Mouse (Mus musculus): ENCODE data around the gene Ptprb. TPM values are rescaled to one million over a fixed set of nuclear protein-coding genes. Genes with fewer than 3 reads are reported as not detected.

The Ptprb gene
- total and polyA plus RNA-seq, 3 experiments = not detected

GRCm38 (mm10) chr10:116335328-116335727 lies 60.0 kb downstream of the Ptprb start:
- Histone ChIP-seq H3K27me3 (ENCODE audit: control insufficient read depth in 1 of 2, insufficient read depth in 2 of 2, low read length in 2 of 2) (no peaks in the 10 kb centered on the region), H3K9ac (ENCODE audit: control insufficient read depth, low read depth, low read length, poor library complexity, severe bottlenecking) (no peak overlapping the region), H3K4me3 (ENCODE audit: control insufficient read depth in 1 of 2, insufficient read depth in 1 of 2, low read depth in 2 of 2, low read length in 2 of 2) (no peak overlapping the region), H3K36me3 (ENCODE audit: control insufficient read depth in 1 of 2, insufficient read depth in 2 of 2, low read length in 2 of 2) (peaks cover 0 to 3% of the 10 kb centered on the region in 2 experiments; a peak in 1 of 4 replicates), H3K27ac (ENCODE audit: control insufficient read depth, low read depth, low read length) (no peak overlapping the region), H3K4me1 (ENCODE audit: control insufficient read depth in 1 of 2, insufficient read depth in 2 of 2, low read length in 2 of 2) (no peaks in the 10 kb centered on the region; a peak in 1 of 4 replicates), H3K9me3 (replicated peaks; ENCODE audit: insufficient read depth, low read length) (no peaks in the 10 kb centered on the region), H3K79me2 (ENCODE audit: control insufficient read depth, insufficient read depth, low read length, poor library complexity) (no peaks in the 10 kb centered on the region)
- no peak for DNase-seq (ENCODE audit: low read depth, low spot score)
- no peak for TF ChIP-seq MYB (IDR thresholded peaks at IDR 0.05; ENCODE audit: low read depth, low read length)
- TF ChIP-seq MAFK (IDR thresholded peaks at IDR 0.05; ENCODE audit: borderline replicate concordance, low read depth, low read length) = no peak
- TF ChIP-seq POLR2AphosphoS5 (IDR thresholded peaks at IDR 0.05; ENCODE audit: borderline replicate concordance, low read depth, low read length) = no peak
- no peak for TF ChIP-seq CTCF (IDR thresholded peaks at IDR 0.05 in 2 of 3, conservative IDR thresholded peaks at IDR 0.05 in 1 of 3; ENCODE audit: control insufficient read depth in 1 of 3, insufficient read depth in 1 of 3, low read depth in 2 of 3, low read length in 3 of 3, poor library complexity in 1 of 3, severe bottlenecking in 1 of 3)
- no peak for TF ChIP-seq ELF1 (IDR thresholded peaks at IDR 0.05; ENCODE audit: low read depth, low read length)
- no peak for TF ChIP-seq ZKSCAN1 (IDR thresholded peaks at IDR 0.05; ENCODE audit: low read depth, low read length)
- TF ChIP-seq ZMIZ1 (IDR thresholded peaks at IDR 0.05; ENCODE audit: low read depth, low read length) = no peak

- Histone ChIP-seq H3K9me3 (replicated peaks; ENCODE audit: insufficient read depth, low read length) (no peaks in the 10 kb centered on the region), H3K27ac (ENCODE audit: control insufficient read depth, low read depth, low read length) (no peak overlapping the region), H3K36me3 (ENCODE audit: control insufficient read depth in 1 of 2, insufficient read depth in 2 of 2, low read length in 2 of 2) (no peaks in the 10 kb centered on the region), H3K4me1 (ENCODE audit: control insufficient read depth in 1 of 2, insufficient read depth in 2 of 2, low read length in 2 of 2) (no peaks in the 10 kb centered on the region), H3K4me3 (ENCODE audit: control insufficient read depth in 1 of 2, insufficient read depth in 1 of 2, low read depth in 2 of 2, low read length in 2 of 2) (no peak overlapping the region), H3K27me3 (ENCODE audit: control insufficient read depth in 1 of 2, insufficient read depth in 2 of 2, low read length in 2 of 2) (no peaks in the 10 kb centered on the region), H3K79me2 (ENCODE audit: control insufficient read depth, insufficient read depth, low read length, poor library complexity) (no peaks in the 10 kb centered on the region), H3K9ac (ENCODE audit: control insufficient read depth, low read depth, low read length, poor library complexity, severe bottlenecking) (no peak overlapping the region)
- TF ChIP-seq CTCF (IDR thresholded peaks at IDR 0.05 in 2 of 3, conservative IDR thresholded peaks at IDR 0.05 in 1 of 3; ENCODE audit: control insufficient read depth in 1 of 3, insufficient read depth in 1 of 3, low read depth in 2 of 3, low read length in 3 of 3, poor library complexity in 1 of 3, severe bottlenecking in 1 of 3) (no peak), MAX (IDR thresholded peaks at IDR 0.05; ENCODE audit: low read length) (no peak), TBP (IDR thresholded peaks at IDR 0.05; ENCODE audit: low read depth, low read length) (no peak), ETS1 (IDR thresholded peaks at IDR 0.05; ENCODE audit: low read depth, low read length) (no peak), ZKSCAN1 (IDR thresholded peaks at IDR 0.05; ENCODE audit: low read depth, low read length) (no peak), ELF1 (IDR thresholded peaks at IDR 0.05; ENCODE audit: low read depth, low read length) (no peak), GATA1 (IDR thresholded peaks at IDR 0.05; ENCODE audit: low read depth, low read length) (no peak)
- no peak for DNase-seq (ENCODE audit: low read depth, low spot score)
These were observed 65.9 kb downstream of the Ptprb start for GRCm38 (mm10) chr10:116341194-116341593.

- H3K27me3 ChIP-seq (ENCODE audit: control insufficient read depth in 1 of 2, insufficient read depth in 2 of 2, low read length in 2 of 2) = no peaks in the 10 kb centered on the region
- H3K79me2 ChIP-seq (ENCODE audit: control insufficient read depth, insufficient read depth, low read length, poor library complexity) = no peaks in the 10 kb centered on the region
- TF ChIP-seq JUND (IDR thresholded peaks at IDR 0.05; ENCODE audit: low read depth, low read length) (no peak), UBTF (IDR thresholded peaks at IDR 0.05; ENCODE audit: borderline replicate concordance, insufficient read depth, low read depth, low read length) (no peak), SMC3 (IDR thresholded peaks at IDR 0.05; ENCODE audit: low read depth, low read length) (no peak), NELFE (IDR thresholded peaks at IDR 0.05; ENCODE audit: low read depth, low read length) (no peak), USF2 (IDR thresholded peaks at IDR 0.05; ENCODE audit: borderline replicate concordance in 1 of 2, insufficient read depth in 1 of 2, low read depth in 1 of 2, low read length in 2 of 2) (no peak), NRF1 (IDR thresholded peaks at IDR 0.05; ENCODE audit: insufficient read depth, low read depth, low read length, poor library complexity, severe bottlenecking) (no peak)
- DNase-seq (ENCODE audit: low read depth, low spot score) = no peak
- no peak overlapping the region for H3K4me3 ChIP-seq (ENCODE audit: control insufficient read depth in 1 of 2, insufficient read depth in 1 of 2, low read depth in 2 of 2, low read length in 2 of 2)
- H3K4me1 ChIP-seq (ENCODE audit: control insufficient read depth in 1 of 2, insufficient read depth in 2 of 2, low read length in 2 of 2) = no peaks in the 10 kb centered on the region
- H3K27ac ChIP-seq (ENCODE audit: control insufficient read depth, low read depth, low read length) = no peak overlapping the region
- no peaks in the 10 kb centered on the region for H3K9me3 ChIP-seq (replicated peaks; ENCODE audit: insufficient read depth, low read length)
- H3K9ac ChIP-seq (ENCODE audit: control insufficient read depth, low read depth, low read length, poor library complexity, severe bottlenecking) = no peak overlapping the region
- H3K36me3 ChIP-seq (ENCODE audit: control insufficient read depth in 1 of 2, insufficient read depth in 2 of 2, low read length in 2 of 2) = no peaks in the 10 kb centered on the region
These were observed 71.4 kb downstream of the Ptprb start for GRCm38 (mm10) chr10:116346618-116347184.
